Mouse (Mus musculus): ENCODE data around the gene Bicdl1. TPM values are rescaled to one million over a fixed set of nuclear protein-coding genes. Genes with fewer than 3 reads are reported as not detected.

Bicdl1 gene
- total RNA-seq, 2 experiments from 2014 or later: 8.5 to 9.0 TPM

DNA sequence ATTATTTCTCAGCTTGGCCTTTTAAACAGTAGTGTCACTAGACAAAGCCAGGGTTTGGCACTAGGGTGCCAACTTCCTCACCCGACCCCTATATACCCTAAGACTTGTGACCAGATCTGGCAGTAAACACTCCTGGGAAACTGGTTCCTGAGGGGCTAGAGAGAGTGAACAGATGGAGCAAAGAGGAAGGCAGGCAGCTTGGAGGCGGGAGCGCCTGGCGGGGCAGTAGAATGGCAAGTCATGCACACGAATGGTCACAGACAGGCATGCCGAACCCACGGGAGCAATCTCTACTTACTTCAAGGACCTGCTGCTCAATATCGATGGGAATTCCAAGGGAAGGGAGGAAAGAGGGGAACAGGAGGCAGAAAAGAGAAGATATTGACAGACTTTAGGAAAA is 59.6 kb downstream of the Bicdl1 start:
- intact Hi-C loops (cut with DNase I): no loop called here
- no peak for DNase-seq (ENCODE audit: low spot score)

DNA sequence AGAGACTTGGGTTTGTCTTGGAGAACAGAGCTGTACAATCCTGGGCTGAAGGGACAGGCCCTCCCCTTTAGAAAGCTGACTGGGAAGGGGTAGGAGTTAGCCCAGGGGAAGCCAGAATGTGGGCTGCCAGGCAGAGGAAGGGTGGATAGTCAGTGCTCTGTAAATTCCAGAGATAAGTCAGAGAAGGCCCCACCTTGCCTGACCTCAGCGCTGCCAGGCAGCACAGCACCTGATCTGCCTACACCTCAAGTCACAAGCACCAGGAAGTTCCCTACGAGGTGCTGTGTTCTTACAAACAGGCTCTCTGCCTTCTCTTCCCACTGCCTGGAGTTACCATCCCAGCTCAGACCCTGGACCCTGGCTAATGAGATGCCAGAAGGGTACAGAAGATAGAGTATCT is 61.0 kb downstream of the Bicdl1 start:
- intact Hi-C loops (cut with DNase I): no loop called here

DNA sequence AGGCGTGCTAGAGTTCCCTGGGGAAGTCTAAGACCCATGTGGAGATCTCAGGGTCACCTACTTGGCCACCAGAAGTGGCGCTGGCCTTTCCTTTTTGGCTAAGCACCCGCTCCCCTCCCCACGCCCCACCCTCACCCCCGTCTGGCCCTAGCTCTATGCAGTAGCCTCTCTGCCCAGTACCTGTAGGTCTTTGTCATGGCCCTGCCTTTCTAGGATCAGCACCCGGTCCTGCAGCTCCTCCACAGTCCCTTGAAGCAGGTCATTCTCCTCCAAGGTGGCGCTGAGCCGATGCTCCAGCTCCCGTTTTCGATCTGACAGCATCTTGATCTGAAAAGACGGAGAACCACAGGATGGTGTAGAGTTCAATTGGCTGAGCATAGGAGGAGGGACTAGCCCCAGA is 61.4 kb downstream of the Bicdl1 start:
- DNase-seq (ENCODE audit: low spot score): no peak
- intact Hi-C loops (cut with DNase I): no loop called here

More for the DNA sequence above, 61.0 kb downstream of the Bicdl1 start:
- no peak for DNase-seq (ENCODE audit: low spot score)

DNA sequence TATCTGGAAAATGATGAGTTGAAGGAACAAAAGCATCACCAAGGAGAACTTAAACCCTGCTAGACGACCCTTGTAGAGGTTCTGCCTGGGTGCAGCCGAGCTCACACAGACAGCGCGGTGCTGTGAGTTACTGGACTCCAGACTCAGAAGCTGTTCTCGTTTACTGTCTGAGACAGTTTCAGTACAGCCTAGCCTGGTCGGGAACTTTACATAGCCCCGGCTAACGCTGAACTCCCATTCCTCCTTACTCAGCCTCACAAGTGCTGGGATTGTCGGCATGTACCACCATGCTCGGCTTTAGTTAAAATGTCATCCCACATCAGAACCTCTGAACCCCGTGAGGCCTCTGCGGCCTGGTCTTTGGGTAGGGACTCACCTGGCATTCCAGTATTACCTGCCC is 62.4 kb downstream of the Bicdl1 start:
- intact Hi-C loops (cut with DNase I): no loop called here
- no peak for DNase-seq (ENCODE audit: low spot score)

DNA sequence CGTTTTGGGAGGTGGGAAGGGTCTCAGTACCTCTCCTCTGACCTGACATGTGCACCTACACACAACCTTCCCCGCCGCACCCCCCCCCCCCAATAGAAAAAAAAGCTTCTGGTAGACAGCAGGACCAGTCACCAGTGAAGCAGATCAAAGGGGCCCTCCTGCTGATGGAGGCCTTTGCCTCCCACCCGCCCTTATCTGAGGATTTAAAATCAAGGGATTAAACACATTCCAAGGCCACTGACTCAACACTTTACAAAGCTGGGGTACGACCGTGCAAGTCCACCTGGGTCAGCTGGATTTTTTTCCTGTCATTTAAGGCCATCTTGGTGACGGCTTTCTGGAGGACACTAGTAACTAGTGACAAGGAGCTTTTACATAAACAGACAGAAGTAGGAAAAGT is 63.5 kb downstream of the Bicdl1 start:
- DNase-seq (ENCODE audit: low spot score): no peak
- intact Hi-C loops (cut with DNase I): no loop called here

DNA sequence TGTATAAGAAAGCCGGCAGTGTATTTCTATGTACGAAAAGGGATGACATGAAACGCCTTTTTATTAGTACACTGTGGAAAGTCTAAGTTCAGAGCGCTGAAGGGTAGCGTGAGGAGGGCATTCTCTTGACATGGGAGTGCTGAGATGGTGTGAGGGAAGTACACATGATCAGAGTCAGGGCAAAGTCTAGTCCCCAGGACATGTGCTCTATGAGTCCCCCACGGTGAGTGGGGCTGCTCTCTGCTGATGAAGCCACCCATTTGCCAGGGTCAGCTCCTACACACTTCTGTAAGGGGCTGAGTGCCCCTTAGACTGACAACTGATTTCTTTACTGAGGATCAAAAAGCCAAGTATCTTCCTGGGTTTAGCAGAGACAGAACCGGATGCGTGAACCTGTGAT is 64.2 kb downstream of the Bicdl1 start:
- intact Hi-C loops (cut with DNase I): no loop called here
- no peak for DNase-seq (ENCODE audit: low spot score)

DNA sequence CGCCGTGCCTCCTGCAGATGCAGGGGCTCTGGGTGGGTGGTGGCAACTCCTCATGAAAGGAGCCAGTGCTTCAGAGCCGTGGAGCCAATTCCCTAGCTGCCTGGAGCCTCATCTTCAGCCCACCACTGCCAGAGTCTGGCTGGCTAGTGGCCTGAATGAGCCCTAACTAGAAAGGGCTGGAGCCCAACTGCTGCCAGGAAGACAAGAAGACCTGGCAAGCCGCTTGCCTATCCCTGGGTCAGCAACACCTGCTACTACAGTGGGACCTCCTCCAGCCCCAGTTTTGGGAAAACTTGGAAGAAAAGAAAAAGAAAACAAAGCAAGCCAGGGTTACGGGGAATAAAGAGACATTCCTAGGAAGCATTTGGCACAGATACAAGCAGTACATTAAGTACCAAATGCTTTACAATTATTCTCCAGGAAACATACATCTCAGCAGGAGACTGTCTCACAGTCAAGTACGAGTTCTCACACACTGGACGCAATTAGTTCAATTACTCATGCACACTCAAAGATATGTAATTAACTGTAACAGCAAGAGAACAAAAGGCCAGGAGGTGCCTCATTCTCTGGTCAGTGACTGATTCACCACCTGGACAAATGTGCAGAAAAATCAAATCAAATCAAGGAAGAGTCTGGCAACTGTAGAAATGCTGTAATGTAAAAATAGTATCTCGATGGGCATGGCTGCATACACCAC is 64.9 kb downstream of the Bicdl1 start:
- intact Hi-C loops (cut with DNase I): no loop called here
- no peak for DNase-seq (ENCODE audit: low spot score)

DNA sequence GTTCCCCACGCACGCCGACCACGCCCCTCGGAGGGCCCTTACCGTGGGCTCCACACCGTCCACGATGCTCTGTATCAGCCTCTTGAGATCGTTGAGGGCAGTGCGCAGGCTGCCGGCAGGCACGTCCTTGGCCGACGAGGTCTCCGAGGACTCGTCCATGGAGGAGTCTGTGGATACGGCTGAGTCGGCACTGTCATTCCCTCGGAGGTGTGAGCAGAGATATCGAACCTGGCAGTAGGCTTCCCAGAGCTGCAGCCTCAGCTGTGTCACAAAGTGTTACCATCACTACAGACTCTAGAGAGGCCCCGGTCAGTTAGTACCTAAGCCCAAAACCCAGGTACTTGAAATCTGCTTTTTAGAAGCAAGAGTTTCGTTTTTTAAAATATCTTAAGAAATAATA is 68.8 kb downstream of the Bicdl1 start:
- intact Hi-C loops (cut with DNase I): no loop called here
- no peak for DNase-seq (ENCODE audit: low spot score)

DNA sequence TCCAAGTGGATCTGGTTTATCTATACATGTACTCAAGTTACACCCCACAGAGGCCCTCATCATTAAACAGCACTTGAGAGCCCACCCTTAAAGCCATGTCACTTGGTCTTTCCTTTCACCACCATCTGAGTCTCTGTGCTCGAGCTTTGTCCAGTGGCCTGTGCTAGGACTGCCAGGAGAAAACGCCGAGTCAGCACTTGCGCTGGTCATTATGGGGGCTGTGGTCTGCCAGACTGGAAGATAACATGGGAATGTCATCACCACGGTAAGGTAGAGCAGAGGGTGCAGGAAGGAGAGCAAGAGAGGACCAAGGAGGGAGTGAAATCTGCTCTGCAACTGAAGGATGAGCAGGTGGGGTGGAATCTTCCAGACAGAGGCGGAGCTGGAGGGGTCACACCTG is 73.1 kb downstream of the Bicdl1 start:
- DNase-seq (ENCODE audit: low spot score): no peak
- intact Hi-C loops (cut with DNase I): loop anchor here (10.0 kb wide), 1 partner anchor 366 kb away; the partner anchor contains the start of gene Prkab1

DNA sequence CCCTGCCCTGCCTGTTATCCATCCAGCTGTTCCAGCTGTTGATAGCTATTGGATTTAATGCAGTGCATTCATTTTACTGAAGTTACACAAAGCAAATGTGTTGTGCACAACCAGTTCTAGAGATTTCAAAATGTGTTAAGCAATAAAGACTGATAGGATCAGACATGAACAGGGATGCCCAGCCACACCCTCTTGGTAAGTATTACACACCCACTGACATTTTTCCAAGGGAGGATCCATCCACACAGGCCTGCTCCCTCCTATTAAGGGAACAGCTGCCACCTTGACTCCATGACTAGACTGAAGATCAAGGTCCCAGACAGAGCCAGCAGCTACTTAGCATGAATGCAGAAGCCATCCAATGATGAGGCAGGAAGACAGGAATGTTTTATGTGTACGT is 74.2 kb downstream of the Bicdl1 start:
- intact Hi-C loops (cut with DNase I): loop anchor here (10.0 kb wide), 1 partner anchor 368 kb away; the partner anchor contains the start of gene Prkab1
- DNase-seq (ENCODE audit: low spot score): no peak

DNA sequence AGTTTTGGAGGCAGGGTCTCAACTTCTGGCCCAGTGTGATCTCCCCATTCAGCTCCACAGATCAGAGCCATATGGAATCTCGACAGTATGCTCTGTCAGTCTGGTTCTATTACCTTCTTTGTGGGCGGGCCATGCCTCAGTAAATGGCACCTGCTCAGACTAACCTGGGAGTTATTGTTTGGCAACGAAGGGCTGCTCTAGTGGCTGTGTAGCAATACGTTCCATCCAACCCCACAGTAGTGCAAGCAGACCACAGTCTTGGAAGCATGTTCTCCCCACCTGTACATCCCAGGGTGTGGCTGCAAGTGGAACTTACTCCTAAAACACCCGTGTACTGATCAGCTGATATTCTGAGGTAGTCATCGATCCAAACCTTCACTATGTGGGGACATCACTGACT is 74.7 kb downstream of the Bicdl1 start:
- intact Hi-C loops (cut with DNase I): loop anchor here (10.0 kb wide), 1 partner anchor 368 kb away; the partner anchor contains the start of gene Prkab1
- no peak for DNase-seq (ENCODE audit: low spot score)

DNA sequence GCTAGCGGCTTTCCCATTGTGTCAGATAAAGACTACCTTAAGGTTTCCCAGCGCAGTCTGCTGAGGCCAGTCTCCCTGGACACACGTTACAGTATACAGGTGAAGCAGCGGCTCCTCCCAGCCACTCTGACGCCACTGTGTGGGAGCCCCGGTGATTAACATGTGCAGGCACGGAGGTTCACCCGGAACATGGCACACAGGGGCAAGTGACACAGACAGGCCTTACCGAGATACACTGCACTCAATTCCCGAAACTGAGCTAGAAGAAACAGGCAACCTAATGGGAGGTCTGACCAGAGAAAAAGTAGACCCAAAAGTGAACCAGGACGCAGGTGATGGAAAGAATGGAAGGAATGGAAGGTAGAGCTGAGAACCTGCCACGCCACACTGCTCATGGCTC is 77.6 kb downstream of the Bicdl1 start:
- DNase-seq (ENCODE audit: low spot score): no peak
- intact Hi-C loops (cut with DNase I): loop anchor here (2.0 to 10.0 kb wide), 2 partner anchors 21 to 371 kb away; partner anchors contain the start of gene Prkab1

DNA sequence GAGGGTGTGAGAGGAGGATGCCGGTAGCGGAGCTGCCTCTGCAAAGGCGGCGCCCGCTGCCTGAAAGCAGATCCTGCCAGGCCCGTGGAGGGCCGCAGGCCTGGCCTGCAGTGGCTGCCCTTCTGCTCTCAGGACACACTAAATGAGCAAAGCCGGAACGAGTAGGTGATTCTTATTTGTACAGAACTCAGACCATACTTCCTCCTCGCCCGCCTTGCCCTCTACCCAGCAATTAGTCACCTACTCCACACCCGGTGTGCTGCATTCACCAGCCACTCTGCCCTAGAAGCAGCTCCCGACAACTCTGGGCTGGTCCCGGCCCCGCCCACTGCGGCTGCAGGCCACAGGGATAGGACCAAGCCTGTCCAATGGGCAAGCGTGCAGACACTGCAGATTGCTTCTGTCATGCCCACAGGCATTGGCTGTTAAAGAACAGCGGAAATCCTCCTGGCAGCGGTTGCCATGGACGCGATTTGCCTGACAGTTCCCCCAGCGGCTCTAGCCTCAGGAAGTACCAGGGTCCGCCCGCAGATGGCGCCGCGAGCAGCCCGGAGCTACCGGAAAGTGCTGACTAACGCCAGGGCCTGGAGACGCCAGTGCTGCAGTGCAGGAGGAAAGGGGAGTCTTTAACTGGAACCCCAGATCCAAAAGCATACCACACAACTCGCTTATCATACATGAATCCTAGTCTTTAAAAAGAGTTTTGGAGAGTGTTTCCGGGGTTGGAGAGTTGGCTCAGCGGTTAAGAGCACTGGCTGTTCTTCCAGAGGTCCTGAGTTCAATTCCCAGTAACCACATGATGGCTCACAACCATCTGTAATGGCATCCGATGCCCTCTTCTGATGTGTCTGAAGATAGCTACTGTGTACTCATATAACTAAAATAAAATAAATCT is 78.5 kb downstream of the Bicdl1 start:
- DNase-seq (ENCODE audit: low spot score): peak; percentile 99
- intact Hi-C loops (cut with DNase I): loop anchor here (2.0 to 10.0 kb wide), 2 partner anchors 20 to 372 kb away; partner anchors contain the start of gene Prkab1

DNA sequence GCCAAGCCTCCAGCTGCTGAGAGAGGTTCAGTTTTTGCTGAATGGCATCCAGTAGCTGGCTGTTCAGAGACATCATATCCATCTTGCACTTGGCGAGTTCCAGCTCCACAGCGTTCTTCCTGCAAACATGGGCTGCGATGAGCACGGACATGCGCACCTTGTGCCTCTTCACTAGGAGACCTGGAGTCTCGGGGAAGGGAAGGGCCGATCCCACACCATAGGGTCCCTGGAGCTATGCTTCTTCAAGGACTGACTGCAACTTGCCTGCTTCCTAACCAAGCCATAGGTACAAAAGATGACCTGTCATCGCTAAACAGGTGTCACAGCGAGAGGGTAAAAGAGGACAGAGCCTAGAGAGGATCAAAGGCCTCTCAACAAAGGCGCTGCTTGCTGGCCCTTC is 79.6 kb downstream of the Bicdl1 start:
- intact Hi-C loops (cut with DNase I): loop anchor here (2.0 to 10.0 kb wide), 2 partner anchors 19 to 373 kb away; partner anchors contain the start of gene Prkab1
- no peak for DNase-seq (ENCODE audit: low spot score)

DNA sequence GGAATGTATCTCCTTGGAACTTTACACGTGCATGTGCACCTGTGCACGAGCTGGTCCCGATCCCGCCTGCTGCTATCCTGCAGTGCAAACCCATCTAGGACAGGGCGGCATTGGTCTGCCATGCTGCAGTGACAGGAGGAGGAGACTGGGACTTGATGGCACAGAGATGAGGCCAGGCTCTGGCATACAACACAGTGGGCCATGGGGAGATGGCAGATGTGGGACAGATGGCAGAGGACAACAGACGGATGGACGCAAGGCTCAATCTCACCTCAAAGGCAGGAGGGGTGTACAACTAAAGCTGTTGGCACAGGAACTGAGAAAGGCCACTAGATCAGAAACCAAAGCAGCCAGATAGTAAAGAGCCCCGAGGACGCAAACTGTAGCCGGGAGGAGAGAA is 80.5 kb downstream of the Bicdl1 start:
- DNase-seq (ENCODE audit: low spot score): no peak
- intact Hi-C loops (cut with DNase I): loop anchor here (10.0 kb wide), 1 partner anchor 374 kb away; the partner anchor contains the start of gene Prkab1

DNA sequence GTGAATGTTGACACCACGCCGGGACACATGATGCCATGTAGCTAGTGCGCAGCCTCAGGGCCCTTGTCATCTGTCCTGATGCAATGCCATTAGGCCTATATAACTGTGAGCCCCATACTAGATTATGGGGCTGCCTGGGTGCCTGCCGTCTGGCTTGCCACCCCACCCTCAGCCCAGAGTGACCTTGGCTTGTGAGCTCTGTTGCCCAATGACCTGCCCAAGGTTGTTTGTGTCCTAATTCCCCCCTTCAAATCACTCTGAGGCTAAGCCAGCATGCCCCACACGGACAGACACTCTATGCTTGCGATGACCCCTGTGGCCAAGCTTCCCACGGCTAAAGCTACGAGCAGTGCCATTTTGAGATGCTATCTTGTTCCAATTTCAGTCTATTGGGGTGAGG is 81.7 kb downstream of the Bicdl1 start:
- intact Hi-C loops (cut with DNase I): loop anchor here (10.0 kb wide), 1 partner anchor 375 kb away; the partner anchor contains the start of gene Prkab1
- DNase-seq (ENCODE audit: low spot score): no peak

DNA sequence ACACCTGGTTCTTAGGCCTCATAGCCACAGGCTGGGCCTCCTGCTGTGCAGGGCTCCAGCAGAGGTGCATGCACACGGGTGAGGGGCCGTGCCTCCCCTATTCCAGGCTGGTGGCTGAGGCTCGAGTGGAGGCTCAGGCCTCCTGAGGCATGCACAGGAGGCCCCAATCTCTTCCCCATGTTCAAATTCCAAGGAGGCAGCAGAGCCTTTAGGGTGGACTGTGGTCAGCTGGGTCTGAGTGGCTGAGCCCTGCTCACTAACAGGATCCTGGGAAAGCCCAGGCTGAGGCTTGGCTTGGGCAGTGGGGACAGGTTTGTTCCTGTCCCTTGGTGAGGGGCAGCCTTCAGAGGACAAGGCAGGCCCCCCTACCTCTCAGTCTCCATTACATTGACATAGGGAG is 82.5 kb downstream of the Bicdl1 start:
- DNase-seq (ENCODE audit: low spot score): no peak
- intact Hi-C loops (cut with DNase I): no loop called here

DNA sequence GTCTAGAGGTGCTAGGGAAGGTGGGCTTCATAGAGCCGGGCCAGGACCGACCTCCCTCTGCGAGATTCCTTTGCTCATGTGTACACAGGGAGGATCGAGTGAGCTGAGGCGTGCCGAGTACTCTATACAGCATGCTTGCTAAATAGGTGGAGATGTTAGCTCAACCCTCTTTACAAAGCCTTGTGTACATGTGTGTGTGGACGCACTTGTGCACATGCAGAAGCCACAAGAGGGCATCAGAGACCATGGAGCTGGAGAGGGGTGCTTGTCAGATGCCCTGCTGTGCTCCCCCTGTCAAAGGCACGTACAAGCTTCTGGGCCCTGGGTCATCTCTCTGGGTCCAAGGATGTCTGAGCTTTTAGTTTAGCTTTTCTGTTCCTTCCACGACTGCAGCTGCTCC is 87.2 kb downstream of the Bicdl1 start:
- intact Hi-C loops (cut with DNase I): no loop called here
- no peak for DNase-seq (ENCODE audit: low spot score)

DNA sequence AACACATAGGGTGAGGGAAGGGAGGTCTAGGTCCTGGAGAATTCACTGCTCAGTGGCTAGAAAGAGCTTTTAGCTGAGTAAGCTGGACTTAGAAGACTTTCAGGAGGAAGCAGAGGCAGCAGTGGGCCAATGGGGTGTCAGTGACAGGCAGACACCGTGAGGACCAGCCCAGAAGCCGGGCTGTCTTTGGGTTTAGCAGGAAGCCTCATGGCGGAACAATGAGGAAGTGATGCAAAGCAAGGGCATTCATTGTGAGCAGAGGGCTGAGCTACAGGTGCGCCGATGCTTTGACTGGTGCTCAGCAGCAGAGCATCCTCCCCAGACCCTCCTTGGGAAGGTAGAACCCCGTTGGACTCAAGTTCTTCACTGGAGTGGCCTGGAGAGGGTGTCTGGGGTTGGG is 95.9 kb downstream of the Bicdl1 start:
- DNase-seq (ENCODE audit: low spot score): no peak
- intact Hi-C loops (cut with DNase I): no loop called here

DNA sequence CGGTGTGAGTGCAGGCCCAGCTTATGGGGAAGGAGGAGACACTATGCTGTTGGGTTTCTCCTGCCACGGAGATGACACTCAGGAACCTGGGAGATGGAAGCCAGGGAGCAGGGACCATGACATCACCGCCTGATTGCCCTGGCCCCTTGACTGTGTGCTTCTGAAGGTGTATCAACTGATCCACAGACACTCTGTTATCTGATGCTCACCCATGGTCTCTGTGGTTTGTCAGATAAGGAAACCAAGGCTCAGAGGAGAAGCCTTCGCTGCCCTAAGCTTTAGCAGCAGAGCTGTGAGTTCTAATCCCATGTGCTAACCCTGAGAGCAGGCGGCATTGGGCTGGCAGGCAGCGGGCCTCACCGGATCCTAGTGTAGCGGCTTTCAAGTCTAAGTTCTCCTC is 97.4 kb downstream of the Bicdl1 start:
- DNase-seq (ENCODE audit: low spot score): no peak
- intact Hi-C loops (cut with DNase I): loop anchor here (5.0 kb wide), 1 partner anchor 142 kb away; no protein-coding TSS in a partner anchor

DNA sequence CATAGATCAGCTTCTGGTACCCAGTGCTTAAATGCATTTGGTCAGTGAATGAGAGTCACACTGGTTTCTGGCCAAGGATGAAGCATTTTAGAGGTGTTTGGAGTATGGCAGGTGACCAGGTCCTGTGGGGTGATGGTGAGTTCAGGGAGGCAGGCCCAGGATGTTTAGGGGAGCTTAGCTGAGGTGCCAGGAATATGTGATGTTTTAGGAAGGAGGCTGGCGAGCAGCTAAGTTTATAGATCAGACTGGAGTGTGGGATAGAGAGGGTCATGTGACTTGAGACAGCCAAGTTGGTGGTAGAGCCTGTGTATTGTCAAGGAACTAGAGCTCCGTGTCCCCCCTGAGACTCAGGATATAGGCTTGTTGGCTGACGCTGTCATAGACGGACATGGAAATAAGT is 98.4 kb downstream of the Bicdl1 start:
- intact Hi-C loops (cut with DNase I): loop anchor here (2.0 to 5.0 kb wide), 2 partner anchors 20 to 141 kb away; no protein-coding TSS in a partner anchor
- DNase-seq (ENCODE audit: low spot score): no peak

Data from heart, postnatal 25 days (tissue).